Mouse (Mus musculus) urinary bladder, postnatal 0 days (tissue): ENCODE results near the gene Rnase2b. TPM values are rescaled to one million over a fixed set of nuclear protein-coding genes. Genes with fewer than 3 reads are reported as not detected.

ENCODE experiments used
- polyA plus RNA-seq: library from polyadenylated mRNA; unstranded; fragments of >200 nt; fragmentation: Nextera tagmentation; extraction: Ambion mirVana; gene quantifications from 2 replicates; pipeline ENCODE4 v1.2.1, GENCODE M21; 2015

Rnase2b gene
- polyA plus RNA-seq: not detected in 2 replicates

DNA sequence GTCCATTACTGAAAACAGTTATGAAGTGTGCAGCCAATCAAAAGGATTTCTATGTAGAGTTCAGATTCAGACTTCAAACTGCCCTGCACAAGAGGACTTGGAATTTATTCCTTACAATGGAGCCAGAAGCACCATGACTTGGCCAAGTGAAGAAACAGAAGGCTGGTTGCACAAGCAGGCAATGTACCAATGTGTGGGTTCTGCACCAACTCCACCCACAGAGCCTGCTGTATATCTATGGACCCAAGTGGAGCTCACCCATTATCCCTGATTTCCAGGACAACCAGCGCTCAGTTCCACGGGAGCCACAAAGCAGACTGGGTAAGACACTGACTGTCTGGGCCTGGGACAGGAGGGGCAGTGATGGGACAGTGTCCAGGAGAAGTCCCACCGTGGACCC is at the start of gene Rnase2b:
Gene Rnase2b, plus strand, starts transcription at position 285 of the 400 bp plus-strand sequence.

DNA sequence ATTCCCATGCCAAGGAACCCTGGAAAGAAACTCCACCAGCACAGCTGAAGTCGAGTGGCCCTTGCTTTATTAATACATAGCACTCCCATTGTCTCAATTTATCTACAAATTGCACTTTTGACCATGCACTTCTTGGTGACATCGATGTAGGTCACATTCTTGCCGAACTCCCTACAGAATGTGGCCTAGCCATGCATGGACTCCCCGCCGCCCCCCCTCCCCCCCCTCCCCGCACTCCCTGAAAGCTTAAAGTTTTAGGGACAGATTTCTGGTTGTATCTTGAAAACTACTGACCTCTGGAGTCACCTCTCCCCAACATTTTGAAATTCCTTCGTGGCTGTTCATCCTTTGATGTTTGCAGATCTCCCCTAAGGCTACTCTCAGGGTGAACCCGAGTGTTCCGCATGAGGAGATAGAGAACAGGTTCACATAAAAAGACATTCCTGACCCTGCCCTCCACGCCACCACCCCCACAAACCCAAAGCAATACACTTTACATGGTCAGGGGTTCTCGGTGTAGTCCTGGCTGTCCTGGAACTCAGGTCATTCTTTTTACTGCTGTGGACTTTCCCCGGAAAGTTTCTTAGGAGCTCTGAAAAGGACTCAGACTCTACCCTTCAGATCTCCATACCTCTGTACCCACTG is 48.0 kb upstream of the Rnase2b start, which contains the start of gene Eddm3b:
Gene Eddm3b, plus strand, starts transcription at position 511 of the 645 bp plus-strand sequence.

DNA sequence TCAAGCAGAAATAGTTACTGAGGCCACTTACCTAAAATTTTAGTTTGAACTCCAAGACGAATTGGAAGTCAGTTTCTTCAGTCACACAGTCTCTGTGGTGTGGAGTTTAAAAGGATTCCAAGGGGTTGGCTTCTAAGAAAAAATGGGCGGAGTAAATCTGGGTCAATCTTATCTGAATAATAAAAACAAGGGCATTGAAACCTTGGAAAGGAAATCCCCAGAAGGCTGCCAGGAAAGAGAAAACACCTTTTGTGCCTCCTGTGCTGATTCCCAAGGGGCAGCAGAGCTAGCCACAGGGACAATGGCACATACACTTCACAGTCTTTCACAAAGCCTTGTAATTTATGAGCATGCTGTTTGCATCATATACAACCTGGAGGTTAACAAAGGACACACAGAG is 15.4 kb upstream of the Rnase2b start, which contains the start of gene Rnase1:
Gene Rnase1, minus strand, starts transcription at position 101 of the 400 bp plus-strand sequence.

DNA sequence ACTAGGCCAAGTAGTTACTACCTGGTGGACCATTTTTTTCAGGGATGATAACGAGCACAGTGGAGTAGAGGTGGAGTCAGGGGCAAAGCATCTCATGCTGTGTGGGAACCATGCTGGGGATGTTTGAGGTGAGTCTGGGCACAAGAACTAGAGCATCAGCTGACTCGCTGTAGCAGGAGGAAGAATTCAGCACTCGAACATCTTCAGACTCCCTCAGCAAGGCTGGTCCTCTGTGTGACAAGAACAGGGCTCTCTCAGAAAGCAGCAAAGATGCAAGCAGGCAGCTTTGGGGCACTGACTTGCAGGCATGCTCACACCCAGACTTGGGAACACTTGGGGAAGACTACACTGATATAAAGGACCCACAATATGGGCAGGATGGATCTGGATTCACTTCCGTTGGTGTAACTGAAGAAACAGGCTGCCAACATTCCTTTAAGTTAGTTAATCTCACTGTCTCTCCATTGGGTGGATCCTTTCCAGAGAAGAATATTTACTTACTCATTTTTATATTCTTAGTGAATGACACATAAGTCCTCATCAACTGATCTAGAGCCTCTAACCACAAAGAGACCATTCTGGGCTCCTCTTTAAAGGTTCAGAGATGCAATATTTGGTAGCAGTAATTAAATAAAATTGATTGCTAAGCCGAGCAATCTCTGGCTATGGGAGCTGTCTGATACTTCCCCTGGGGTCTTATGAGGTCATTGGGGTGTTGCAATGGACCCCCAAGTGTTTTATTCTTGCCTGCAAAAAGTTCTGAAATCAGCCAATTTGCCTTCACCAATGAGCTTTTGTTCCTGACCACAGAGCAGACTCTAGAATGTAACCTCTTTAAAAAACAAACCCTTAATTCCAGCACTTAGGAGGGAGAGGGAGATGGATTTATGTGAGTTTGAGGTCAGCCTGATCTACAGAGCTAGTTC is 37.3 kb downstream of the Rnase2b start, which contains the start of gene Ang2:
Gene Ang2, minus strand, starts transcription at position 51 of the 926 bp plus-strand sequence.

DNA sequence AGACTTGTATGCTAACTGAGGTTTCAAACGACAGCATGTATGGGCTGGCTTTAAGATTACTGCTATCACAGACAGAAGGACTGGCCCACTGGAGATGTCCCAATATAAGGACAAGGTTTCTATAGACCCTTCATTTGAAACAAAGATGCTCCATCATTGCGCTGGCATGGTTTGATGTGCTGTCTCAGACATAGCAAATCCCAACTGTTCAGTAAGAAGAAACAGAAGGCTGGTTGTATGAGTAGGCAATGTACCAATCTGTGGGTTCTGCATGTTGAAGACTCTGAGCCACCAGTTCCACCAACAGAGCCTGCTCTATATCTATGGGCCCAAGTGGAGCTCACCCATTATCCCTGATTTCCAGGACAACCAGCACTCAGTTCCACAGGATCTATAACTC is 41.1 kb downstream of the Rnase2b start, which contains the start of gene Ear14:
Gene Ear14, plus strand, starts transcription at position 277 of the 400 bp plus-strand sequence.

Other genes with a start within 250 kb of the Rnase2b start
- gene Osgep, start 237.4 kb upstream of the Rnase2b start, polyA plus RNA-seq: 78.2 and 87.5 TPM in 2 replicates
- gene Apex1, start 237.3 kb upstream of the Rnase2b start, polyA plus RNA-seq: 91.5 and 98.7 TPM in 2 replicates
- gene Pip4p1, start 231.4 kb upstream of the Rnase2b start, polyA plus RNA-seq: 32.4 and 42.5 TPM in 2 replicates
- 46.9 and 49.2 TPM in 2 replicates for gene Pnp, start 231.2 kb upstream of the Rnase2b start, polyA plus RNA-seq
- not detected in 2 replicates for gene Gm49342, start 217.7 kb upstream of the Rnase2b start, polyA plus RNA-seq
- 0.75 and 1.3 TPM in 2 replicates for gene Pnp2, start 206.3 kb upstream of the Rnase2b start, polyA plus RNA-seq
- gene Rnase10, start 154.5 kb upstream of the Rnase2b start, polyA plus RNA-seq: 0.21 TPM in 1 of 2 replicates, not detected in the other
- not detected in 2 replicates for gene Rnase9, start 120.4 kb upstream of the Rnase2b start, polyA plus RNA-seq
- gene Rnase11, start 112.1 kb upstream of the Rnase2b start, polyA plus RNA-seq: not detected in 2 replicates
- gene Rnase12, start 104.6 kb upstream of the Rnase2b start, polyA plus RNA-seq: 0.19 and 0.34 TPM in 2 replicates
- gene Olfr750, start 87.8 kb upstream of the Rnase2b start, polyA plus RNA-seq: not detected in 2 replicates
- gene Rnase4, start 71.2 kb upstream of the Rnase2b start, polyA plus RNA-seq: 97.5 and 101 TPM in 2 replicates
- gene Ang, start 71.1 kb upstream of the Rnase2b start, polyA plus RNA-seq: 12.3 and 13.3 TPM in 2 replicates
- not detected in 2 replicates for gene Eddm3b, start 47.8 kb upstream of the Rnase2b start, polyA plus RNA-seq
- gene Rnase6, start 38.4 kb upstream of the Rnase2b start, polyA plus RNA-seq: 0.46 and 1.8 TPM in 2 replicates
- gene Rnase1, start 15.5 kb upstream of the Rnase2b start, polyA plus RNA-seq: not detected in 2 replicates
- not detected in 2 replicates for gene Ang2, start 36.9 kb downstream of the Rnase2b start, polyA plus RNA-seq
- gene Ear14, start 41.1 kb downstream of the Rnase2b start, polyA plus RNA-seq: not detected in 2 replicates
- not detected in 2 replicates for gene Rnase2a, start 93.9 kb downstream of the Rnase2b start, polyA plus RNA-seq
- not detected in 2 replicates for gene Gm7247, start 199.5 kb downstream of the Rnase2b start, polyA plus RNA-seq
- gene Vmn2r88, start 248.6 kb downstream of the Rnase2b start, polyA plus RNA-seq: not detected in 2 replicates